Comparison of ENCODE assay signal across 19 mouse cellular contexts in the genomic region with DNA sequence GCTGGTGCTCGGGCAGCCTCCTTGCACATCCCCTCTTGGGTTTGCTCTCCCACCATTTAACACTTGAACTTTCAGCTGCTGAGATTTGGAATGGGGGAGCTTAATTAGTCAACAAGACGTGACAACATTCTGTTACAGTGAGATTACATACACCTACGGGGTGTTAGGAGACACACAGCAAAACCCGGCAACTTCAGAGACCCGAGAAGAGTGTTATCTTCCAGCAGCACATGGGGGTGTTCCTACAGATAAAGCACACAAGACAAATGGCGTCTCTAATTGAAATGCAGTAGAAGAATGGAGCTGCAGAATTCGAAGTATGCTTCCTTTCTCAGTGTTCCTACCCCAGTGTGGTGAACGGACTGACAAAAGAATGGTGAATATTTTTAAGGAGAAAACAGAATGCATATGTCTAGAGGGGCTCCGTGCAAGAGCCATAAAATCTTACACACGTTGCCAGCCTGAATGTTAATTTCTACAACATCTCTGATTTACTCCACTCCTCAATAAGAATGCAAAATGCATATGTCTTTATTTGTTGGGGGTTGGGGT.
DNase-seq lines count a peak whose midpoint lies in the region; ATAC-seq and TF ChIP-seq lines count a peak whose summit lies in the region.
"Had no signal": no experiment of that assay in that cellular context is flagged by ENCODE, and none has a peak within 500 bp of the region (broad histone marks: within the 10 kb centered on the region; RNA-seq: fewer than 3 reads in every experiment).

No protein-coding gene starts in this region.

- intact Hi-C loops in heart, postnatal 25 days (cut with DNase I): no loop called here

- ATAC-seq in midbrain, embryonic 12.5 days (ENCODE audit: low FRiP score, low read depth): no peak
- ATAC-seq in midbrain, postnatal 0 days (ENCODE audit: low FRiP score): no peak
- ATAC-seq in hindbrain, embryonic 15.5 days (ENCODE audit: low FRiP score, low read depth): peak; percentile 54; the same call in 1 of the 2 replicates
- peak; percentile 66 for ATAC-seq in midbrain, embryonic 15.5 days (replicated peaks)

- H3K36me3 ChIP-seq in midbrain, embryonic 12.5 days: no peaks in the 10 kb centered on the region
- H3K36me3 ChIP-seq in midbrain, postnatal 0 days (ENCODE audit: insufficient read depth, low read length): no peaks in the 10 kb centered on the region
- no peaks in the 10 kb centered on the region for H3K36me3 ChIP-seq in hindbrain, embryonic 15.5 days
- H3K36me3 ChIP-seq in midbrain, embryonic 15.5 days (replicated peaks): no peaks in the 10 kb centered on the region

- H3K9ac ChIP-seq in midbrain, embryonic 12.5 days (replicated peaks): no peak overlapping the region
- H3K9ac ChIP-seq in midbrain, postnatal 0 days (replicated peaks; ENCODE audit: low read length, poor library complexity, severe bottlenecking): no peak overlapping the region
- H3K9ac ChIP-seq in hindbrain, embryonic 15.5 days: no peak overlapping the region
- no peak overlapping the region for H3K9ac ChIP-seq in midbrain, embryonic 15.5 days

- no peak for TF ChIP-seq CTCF in midbrain, postnatal 0 days (IDR thresholded peaks at IDR 0.05)

- no peak overlapping the region for H3K4me2 ChIP-seq in midbrain, embryonic 12.5 days (replicated peaks)
- H3K4me2 ChIP-seq in midbrain, postnatal 0 days (ENCODE audit: low read depth, low read length, poor library complexity, severe bottlenecking): no peak overlapping the region
- H3K4me2 ChIP-seq in hindbrain, embryonic 15.5 days: no peak overlapping the region
- no peak overlapping the region for H3K4me2 ChIP-seq in midbrain, embryonic 15.5 days

- H3K4me3 ChIP-seq in midbrain, embryonic 12.5 days: no peak overlapping the region
- no peak overlapping the region for H3K4me3 ChIP-seq in midbrain, postnatal 0 days (ENCODE audit: low read depth, low read length)
- H3K4me3 ChIP-seq in hindbrain, embryonic 15.5 days: no peak overlapping the region
- no peak overlapping the region for H3K4me3 ChIP-seq in midbrain, embryonic 15.5 days
- H3K4me3 ChIP-seq: gastrocnemius, adult 2 months; layer of hippocampus, adult 2 months; megakaryocyte, embryonic 14.5 days; myocyte had no signal

- H3K27ac ChIP-seq in midbrain, embryonic 12.5 days (replicated peaks): peak overlapping the region; percentile 49; the same call in 1 of the 2 replicates
- no peak overlapping the region for H3K27ac ChIP-seq in midbrain, postnatal 0 days (ENCODE audit: low read depth, low read length)
- H3K27ac ChIP-seq in hindbrain, embryonic 15.5 days (replicated peaks): no peak overlapping the region
- peak overlapping the region; percentile 35; the same call in 1 of the 2 replicates for H3K27ac ChIP-seq in midbrain, embryonic 15.5 days
- H3K27ac ChIP-seq: gastrocnemius, adult 2 months; layer of hippocampus, adult 2 months had no signal

- 64% methylated on average over 10 of the region's 10 CpGs for WGBS in midbrain, embryonic 12.5 days
- WGBS in midbrain, postnatal 0 days: 40% methylated on average over 10 of the region's 10 CpGs
- 32% methylated on average over 10 of the region's 10 CpGs for WGBS in hindbrain, embryonic 15.5 days
- 46% methylated on average over 10 of the region's 10 CpGs for WGBS in midbrain, embryonic 15.5 days

- peaks cover 9% of the 10 kb centered on the region; the same call in 1 of the 2 replicates for H3K4me1 ChIP-seq in midbrain, embryonic 12.5 days
- H3K4me1 ChIP-seq in midbrain, postnatal 0 days (ENCODE audit: insufficient read depth, low read length): 0 out of 2 replicates have a peak, but pooled peaks cover 2% of the 10 kb centered on the region
- H3K4me1 ChIP-seq in hindbrain, embryonic 15.5 days (replicated peaks): 0 out of 2 replicates have a peak, but pooled peaks cover 5% of the 10 kb centered on the region
- H3K4me1 ChIP-seq in midbrain, embryonic 15.5 days: 0 out of 2 replicates have a peak, but pooled peaks cover 5% of the 10 kb centered on the region
- H3K4me1 ChIP-seq: megakaryocyte, embryonic 14.5 days had no signal

- no peaks in the 10 kb centered on the region for H3K9me3 ChIP-seq in midbrain, embryonic 12.5 days
- no peaks in the 10 kb centered on the region for H3K9me3 ChIP-seq in midbrain, postnatal 0 days (ENCODE audit: low read length)
- H3K9me3 ChIP-seq in hindbrain, embryonic 15.5 days: no peaks in the 10 kb centered on the region
- no peaks in the 10 kb centered on the region for H3K9me3 ChIP-seq in midbrain, embryonic 15.5 days

- peak; percentile 55 for DNase-seq in heart, adult 11 months
- no peak for DNase-seq in heart, postnatal 25 days (ENCODE audit: low spot score)
- DNase-seq in midbrain, postnatal 0 days (ENCODE audit: low spot score): no peak
- DNase-seq in kidney, postnatal 4 days: no peak
- DNase-seq in adrenal gland, postnatal 4 days (ENCODE audit: low spot score in 2 of 2): no peak
- DNase-seq: cerebellum, adult 9-11 months; gastrocnemius, adult 2 months; heart, adult 18-20 months; kidney, adult 2 months; kidney, postnatal 10 days; lung, adult 2 months; right cerebral cortex, postnatal 14 days; thymus, postnatal 36 days had no signal

- H3K27me3 ChIP-seq in midbrain, embryonic 12.5 days: no peaks in the 10 kb centered on the region
- no peaks in the 10 kb centered on the region for H3K27me3 ChIP-seq in midbrain, postnatal 0 days (ENCODE audit: insufficient read depth, low read length)
- H3K27me3 ChIP-seq in hindbrain, embryonic 15.5 days: no peaks in the 10 kb centered on the region
- no peaks in the 10 kb centered on the region for H3K27me3 ChIP-seq in midbrain, embryonic 15.5 days (replicated peaks)
- H3K27me3 ChIP-seq: megakaryocyte, embryonic 14.5 days had no signal

Comparison
In these comparisons a context has a peak if more than half of its experiments do, and no peak if none do; other contexts are left out.
1. ATAC-seq: peak in hindbrain, embryonic 15.5 days (single experiment) and midbrain, embryonic 15.5 days (single experiment); none in midbrain, embryonic 12.5 days (single experiment) and midbrain, postnatal 0 days (single experiment).
2. H3K27ac ChIP-seq: peak in midbrain, embryonic 12.5 days (single experiment) and midbrain, embryonic 15.5 days (single experiment); none in midbrain, postnatal 0 days (single experiment) and hindbrain, embryonic 15.5 days (single experiment).